ENCODE assay signal across 17 mouse cellular contexts in the genomic region with DNA sequence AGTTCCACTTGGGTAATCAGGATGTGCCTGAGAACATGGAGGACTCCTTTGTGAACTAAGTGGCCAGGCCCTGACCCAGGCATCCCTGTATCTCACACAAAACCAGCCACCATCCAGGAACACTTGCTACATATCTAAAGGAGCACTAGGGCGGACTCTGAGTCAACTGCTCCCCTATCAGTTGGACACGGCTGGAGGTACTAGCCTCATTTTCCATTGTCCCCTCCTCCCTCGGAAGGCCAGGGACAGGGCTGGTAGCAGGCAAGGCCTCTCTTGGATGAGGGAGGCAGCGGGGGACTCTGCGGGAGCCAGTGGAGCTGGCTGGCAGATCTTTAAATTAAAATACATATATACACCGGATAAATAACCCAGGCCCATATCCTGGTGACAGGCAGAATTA. TPM values are rescaled to one million over a fixed set of nuclear protein-coding genes. Genes with fewer than 3 reads are reported as not detected.
DNase-seq lines count a peak whose midpoint lies in the region; ATAC-seq lines count a peak whose summit lies in the region.
"Had no signal": no experiment of that assay in that cellular context is flagged by ENCODE, and none has a peak within 500 bp of the region (broad histone marks: within the 10 kb centered on the region; RNA-seq: fewer than 3 reads in every experiment).

No protein-coding gene starts in this region.

- peak overlapping the region; percentile 42 for H3K27ac ChIP-seq in forebrain, embryonic 11.5 days (ENCODE audit: low read depth, low read length)
- no peak overlapping the region for H3K27ac ChIP-seq in forebrain, embryonic 14.5 days (ENCODE audit: low read depth, low read length)
- H3K27ac ChIP-seq in limb, embryonic 12.5 days, result no peak overlapping the region
- no peak overlapping the region for H3K27ac ChIP-seq in limb, embryonic 10.5 days
- no peak overlapping the region for H3K27ac ChIP-seq in neural tube, embryonic 13.5 days (replicated peaks)
- H3K27ac ChIP-seq: lung, embryonic 15.5 days had no signal

- no peaks in the 10 kb centered on the region for H3K9me3 ChIP-seq in forebrain, embryonic 11.5 days (ENCODE audit: control insufficient read depth, low read length)
- H3K9me3 ChIP-seq in forebrain, embryonic 14.5 days (replicated peaks; ENCODE audit: control insufficient read depth, low read length), result no peaks in the 10 kb centered on the region
- H3K9me3 ChIP-seq in limb, embryonic 12.5 days, result no peaks in the 10 kb centered on the region
- H3K9me3 ChIP-seq in limb, embryonic 10.5 days (replicated peaks), result no peaks in the 10 kb centered on the region
- no peaks in the 10 kb centered on the region for H3K9me3 ChIP-seq in neural tube, embryonic 13.5 days
- H3K9me3 ChIP-seq: lung, embryonic 15.5 days had no signal

- ATAC-seq in forebrain, embryonic 11.5 days (replicated peaks; ENCODE audit: low FRiP score), result no peak
- ATAC-seq in forebrain, embryonic 14.5 days, result no peak
- ATAC-seq in limb, embryonic 12.5 days (ENCODE audit: insufficient number of reproducible peaks, insufficient read depth, low FRiP score, low TSS enrichment, low read depth), result no peak
- ATAC-seq in neural tube, embryonic 13.5 days (ENCODE audit: low read depth), result no peak

- 52% methylated on average over 6 of the region's 6 CpGs for WGBS in forebrain, embryonic 11.5 days
- WGBS in forebrain, embryonic 14.5 days, result 44% methylated on average over 6 of the region's 6 CpGs
- 82% methylated on average over 6 of the region's 6 CpGs for WGBS in limb, embryonic 12.5 days
- 82% methylated on average over 6 of the region's 6 CpGs for WGBS in limb, embryonic 10.5 days
- WGBS in neural tube, embryonic 13.5 days, result 71% methylated on average over 6 of the region's 6 CpGs

- H3K27me3 ChIP-seq in forebrain, embryonic 11.5 days (ENCODE audit: control insufficient read depth, insufficient read depth, low read length), result peaks cover 2% of the 10 kb centered on the region; the same call in 1 of the 2 replicates
- H3K27me3 ChIP-seq in forebrain, embryonic 14.5 days (replicated peaks; ENCODE audit: control insufficient read depth, insufficient read depth, low read length), result no peaks in the 10 kb centered on the region
- peaks cover 44% of the 10 kb centered on the region for H3K27me3 ChIP-seq in limb, embryonic 12.5 days
- peaks cover 53% of the 10 kb centered on the region for H3K27me3 ChIP-seq in limb, embryonic 10.5 days (ENCODE audit: low read depth, poor library complexity, severe bottlenecking)
- H3K27me3 ChIP-seq in neural tube, embryonic 13.5 days, result no peaks in the 10 kb centered on the region; the same call in 1 of the 2 replicates

- H3K36me3 ChIP-seq in forebrain, embryonic 11.5 days (ENCODE audit: control insufficient read depth, insufficient read depth, low read length), result no peaks in the 10 kb centered on the region
- H3K36me3 ChIP-seq in forebrain, embryonic 14.5 days (ENCODE audit: control insufficient read depth, insufficient read depth, low read length), result peaks cover 4% of the 10 kb centered on the region
- H3K36me3 ChIP-seq in limb, embryonic 12.5 days, result peaks cover 4% of the 10 kb centered on the region
- H3K36me3 ChIP-seq in limb, embryonic 10.5 days, result peaks cover 5% of the 10 kb centered on the region
- H3K36me3 ChIP-seq in neural tube, embryonic 13.5 days, result peaks cover 3% of the 10 kb centered on the region
- H3K36me3 ChIP-seq: lung, embryonic 15.5 days had no signal

- H3K9ac ChIP-seq in forebrain, embryonic 11.5 days (ENCODE audit: low read length), result 0 out of 2 replicates have a peak overlapping the region, but pooled peaks have one; percentile 55
- H3K9ac ChIP-seq in forebrain, embryonic 14.5 days (ENCODE audit: low read length), result no peak overlapping the region
- 0 out of 2 replicates have a peak overlapping the region, but pooled peaks have one; percentile 1 for H3K9ac ChIP-seq in limb, embryonic 12.5 days (replicated peaks)
- H3K9ac ChIP-seq in neural tube, embryonic 13.5 days, result 0 out of 2 replicates have a peak overlapping the region, but pooled peaks have one; percentile 26
- H3K9ac ChIP-seq: lung, embryonic 15.5 days had no signal

- peak; percentile 48 for DNase-seq in forebrain, embryonic 11.5 days (ENCODE audit: low spot score)
- DNase-seq in forebrain, embryonic 14.5 days (ENCODE audit: low spot score), result no peak
- no peak for DNase-seq in limb, embryonic 10.5 days (ENCODE audit: low spot score)
- DNase-seq in neural tube, embryonic 10.5 days (ENCODE audit: extremely low spot score, low spot score), result no peak
- no peak for DNase-seq in heart, adult 11 months
- DNase-seq: adrenal gland, postnatal 14 days; cerebellum, postnatal 10 days; embryo, embryonic 11 days; heart, postnatal 14 days; kidney, adult 18-20 months; kidney, postnatal 10 days; spleen, adult 18-20 months; thymus, postnatal 36 days had no signal

- no peak overlapping the region for H3K4me2 ChIP-seq in forebrain, embryonic 11.5 days (ENCODE audit: low read depth, low read length, severe bottlenecking)
- H3K4me2 ChIP-seq in forebrain, embryonic 14.5 days (ENCODE audit: low read length), result no peak overlapping the region
- no peak overlapping the region for H3K4me2 ChIP-seq in limb, embryonic 12.5 days
- no peak overlapping the region for H3K4me2 ChIP-seq in neural tube, embryonic 13.5 days
- H3K4me2 ChIP-seq: heart, embryonic 11.5 days; lung, embryonic 15.5 days had no signal

- peaks cover 20% of the 10 kb centered on the region; the same call in 1 of the 2 replicates for H3K4me1 ChIP-seq in forebrain, embryonic 11.5 days (replicated peaks; ENCODE audit: control insufficient read depth, insufficient read depth, low read length)
- peaks cover 9% of the 10 kb centered on the region for H3K4me1 ChIP-seq in forebrain, embryonic 14.5 days (ENCODE audit: control insufficient read depth, insufficient read depth, low read length)
- H3K4me1 ChIP-seq in limb, embryonic 12.5 days (replicated peaks), result peaks cover 19% of the 10 kb centered on the region
- peaks cover 34% of the 10 kb centered on the region for H3K4me1 ChIP-seq in limb, embryonic 10.5 days
- peaks cover 25% of the 10 kb centered on the region for H3K4me1 ChIP-seq in neural tube, embryonic 13.5 days (replicated peaks)

- H3K4me3 ChIP-seq in forebrain, embryonic 11.5 days (ENCODE audit: low read depth, low read length), result no peak overlapping the region
- H3K4me3 ChIP-seq in forebrain, embryonic 14.5 days (ENCODE audit: low read depth, low read length), result no peak overlapping the region
- H3K4me3 ChIP-seq in limb, embryonic 12.5 days (replicated peaks), result no peak overlapping the region
- H3K4me3 ChIP-seq in limb, embryonic 10.5 days, result no peak overlapping the region
- H3K4me3 ChIP-seq in neural tube, embryonic 13.5 days, result no peak overlapping the region
- H3K4me3 ChIP-seq: lung, embryonic 15.5 days had no signal

RNA-seq across cellular contexts. Expression of gene Efna2, which starts 14.7 kb away (rescaled TPM):
- polyA plus RNA-seq in forebrain, embryonic 11.5 days (2014; fragmentation: Nextera tagmentation; extraction: Ambion mirVana), result 48.8 and 50.7 TPM in 2 replicates
- 14.5 and 20.6 TPM in 2 replicates for polyA plus RNA-seq in forebrain, embryonic 14.5 days (2014; fragmentation: Nextera tagmentation; extraction: Ambion mirVana)
- polyA plus RNA-seq in limb, embryonic 12.5 days (2016; fragmentation: Nextera tagmentation; extraction: Ambion mirVana), result 60.3 and 62.2 TPM in 2 replicates
- 63.1 and 66.8 TPM in 2 replicates for polyA plus RNA-seq in limb, embryonic 10.5 days (2016; fragmentation: Nextera tagmentation; extraction: Ambion mirVana)
- polyA plus RNA-seq in neural tube, embryonic 13.5 days (2015; fragmentation: Nextera tagmentation; extraction: Ambion mirVana), result 34.0 and 34.8 TPM in 2 replicates

RNA-seq across cellular contexts. Expression of gene 1600002K03Rik, which starts 21.2 kb away (rescaled TPM):
- 6.4 and 8.3 TPM in 2 replicates for polyA plus RNA-seq in forebrain, embryonic 11.5 days (2014; fragmentation: Nextera tagmentation; extraction: Ambion mirVana)
- polyA plus RNA-seq in forebrain, embryonic 14.5 days (2014; fragmentation: Nextera tagmentation; extraction: Ambion mirVana), result 7.2 and 9.0 TPM in 2 replicates
- polyA plus RNA-seq in limb, embryonic 12.5 days (2016; fragmentation: Nextera tagmentation; extraction: Ambion mirVana), result 9.1 and 9.5 TPM in 2 replicates
- polyA plus RNA-seq in limb, embryonic 10.5 days (2016; fragmentation: Nextera tagmentation; extraction: Ambion mirVana), result 8.7 and 13.1 TPM in 2 replicates
- 11.4 and 16.3 TPM in 2 replicates for polyA plus RNA-seq in neural tube, embryonic 13.5 days (2015; fragmentation: Nextera tagmentation; extraction: Ambion mirVana)

RNA-seq across cellular contexts. Expression of gene Cirbp, which starts 28.2 kb away (rescaled TPM):
- polyA plus RNA-seq in forebrain, embryonic 11.5 days (2014; fragmentation: Nextera tagmentation; extraction: Ambion mirVana), result 82.0 and 83.4 TPM in 2 replicates
- 239 and 266 TPM in 2 replicates for polyA plus RNA-seq in forebrain, embryonic 14.5 days (2014; fragmentation: Nextera tagmentation; extraction: Ambion mirVana)
- 166 and 175 TPM in 2 replicates for polyA plus RNA-seq in limb, embryonic 12.5 days (2016; fragmentation: Nextera tagmentation; extraction: Ambion mirVana)
- 90.7 and 129 TPM in 2 replicates for polyA plus RNA-seq in limb, embryonic 10.5 days (2016; fragmentation: Nextera tagmentation; extraction: Ambion mirVana)
- 325 and 351 TPM in 2 replicates for polyA plus RNA-seq in neural tube, embryonic 13.5 days (2015; fragmentation: Nextera tagmentation; extraction: Ambion mirVana)

RNA-seq across cellular contexts. Expression of gene Mum1, which starts 32.3 kb away (rescaled TPM):
- 75.6 and 79.4 TPM in 2 replicates for polyA plus RNA-seq in forebrain, embryonic 11.5 days (2014; fragmentation: Nextera tagmentation; extraction: Ambion mirVana)
- 39.6 and 42.4 TPM in 2 replicates for polyA plus RNA-seq in forebrain, embryonic 14.5 days (2014; fragmentation: Nextera tagmentation; extraction: Ambion mirVana)
- polyA plus RNA-seq in limb, embryonic 12.5 days (2016; fragmentation: Nextera tagmentation; extraction: Ambion mirVana), result 103 and 112 TPM in 2 replicates
- 122 and 128 TPM in 2 replicates for polyA plus RNA-seq in limb, embryonic 10.5 days (2016; fragmentation: Nextera tagmentation; extraction: Ambion mirVana)
- 46.5 and 60.7 TPM in 2 replicates for polyA plus RNA-seq in neural tube, embryonic 13.5 days (2015; fragmentation: Nextera tagmentation; extraction: Ambion mirVana)

RNA-seq across cellular contexts. Expression of gene Midn, which starts 45.9 kb away (rescaled TPM):
- 58.3 and 66.4 TPM in 2 replicates for polyA plus RNA-seq in forebrain, embryonic 11.5 days (2014; fragmentation: Nextera tagmentation; extraction: Ambion mirVana)
- 67.0 and 73.6 TPM in 2 replicates for polyA plus RNA-seq in forebrain, embryonic 14.5 days (2014; fragmentation: Nextera tagmentation; extraction: Ambion mirVana)
- 30.6 and 38.0 TPM in 2 replicates for polyA plus RNA-seq in limb, embryonic 12.5 days (2016; fragmentation: Nextera tagmentation; extraction: Ambion mirVana)
- polyA plus RNA-seq in limb, embryonic 10.5 days (2016; fragmentation: Nextera tagmentation; extraction: Ambion mirVana), result 26.2 and 27.1 TPM in 2 replicates
- 31.0 and 35.8 TPM in 2 replicates for polyA plus RNA-seq in neural tube, embryonic 13.5 days (2015; fragmentation: Nextera tagmentation; extraction: Ambion mirVana)
